Mouse (Mus musculus): ENCODE measurements around the gene Tardbp. TPM values are rescaled to one million over a fixed set of nuclear protein-coding genes. Genes with fewer than 3 reads are reported as not detected.

Tardbp gene
- polyA plus RNA-seq, 1 experiment from 2014 or later = 131 TPM

DNA sequence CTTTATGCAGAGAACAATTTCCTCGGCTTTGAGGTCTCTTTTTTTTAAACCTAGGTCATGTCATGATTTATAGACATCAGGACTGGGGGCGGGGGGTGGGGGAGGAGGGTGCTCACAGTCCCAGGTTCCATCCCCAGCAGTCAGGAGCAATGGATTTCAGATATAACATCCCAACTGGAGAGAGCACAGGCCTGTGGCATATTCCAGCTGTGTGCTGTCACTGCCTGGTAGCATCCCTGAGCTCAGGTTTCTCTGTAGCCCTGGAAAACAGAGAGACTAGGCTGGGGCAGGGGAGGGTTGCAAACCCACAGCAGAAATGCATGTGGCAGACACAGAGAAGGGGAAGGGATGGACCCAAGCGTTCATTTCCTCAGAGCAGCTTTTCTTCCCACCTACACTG lies 33.4 kb upstream of the Tardbp start:
- Histone ChIP-seq H3K36me3 (ENCODE audit: control insufficient read depth, insufficient read depth, low read length) (no peaks in the 10 kb centered on the region), H3K9me3 (replicated peaks; ENCODE audit: control insufficient read depth, low read length) (no peaks in the 10 kb centered on the region), H3K27ac (ENCODE audit: low read depth, low read length) (no peak overlapping the region), H3K27me3 (replicated peaks; ENCODE audit: control insufficient read depth, insufficient read depth, low read length) (no peaks in the 10 kb centered on the region), H3K9ac (ENCODE audit: low read length) (no peak overlapping the region), H3K4me3 (ENCODE audit: low read depth, low read length) (no peak overlapping the region), H3K4me1 (ENCODE audit: control insufficient read depth, insufficient read depth, low read length) (no peaks in the 10 kb centered on the region), H3K4me2 (ENCODE audit: low read length) (no peak overlapping the region)
- WGBS = 64% methylated on average over 3 of the region's 3 CpGs
- no peak for DNase-seq (ENCODE audit: low spot score)
- no peak for ATAC-seq

DNA sequence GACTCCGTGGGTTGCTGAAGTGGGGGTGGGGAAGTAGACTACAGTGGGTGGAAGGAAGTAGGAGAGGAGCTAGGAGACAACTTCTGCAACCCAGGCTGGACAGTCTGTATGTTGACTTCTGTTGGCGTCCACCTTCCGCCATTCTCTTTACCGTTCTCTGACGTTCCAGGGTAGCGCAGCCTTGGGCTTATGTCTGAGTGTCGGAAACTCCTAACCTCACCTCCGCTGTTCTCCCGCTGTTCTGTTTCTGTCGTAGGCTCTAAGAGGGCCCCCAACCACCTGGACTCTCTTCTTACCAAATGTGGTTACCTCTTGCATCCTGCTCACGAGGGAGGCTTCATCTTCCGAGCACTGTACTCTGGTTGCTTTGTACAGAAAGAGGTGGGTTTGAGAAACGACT lies 31.0 kb upstream of the Tardbp start:
- no peaks in the 10 kb centered on the region for H3K36me3 ChIP-seq (ENCODE audit: control insufficient read depth, insufficient read depth, low read length)
- WGBS = 87% methylated on average over 13 of the region's 13 CpGs
- DNase-seq (ENCODE audit: low spot score) (no peak), ATAC-seq (no peak)
- no peaks in the 10 kb centered on the region for H3K27me3 ChIP-seq (replicated peaks; ENCODE audit: control insufficient read depth, insufficient read depth, low read length)
- no peaks in the 10 kb centered on the region for H3K9me3 ChIP-seq (replicated peaks; ENCODE audit: control insufficient read depth, low read length)
- H3K4me1 ChIP-seq (ENCODE audit: control insufficient read depth, insufficient read depth, low read length) = no peaks in the 10 kb centered on the region
- H3K27ac ChIP-seq (ENCODE audit: low read depth, low read length) = no peak overlapping the region
- no peak overlapping the region for H3K4me2 ChIP-seq (ENCODE audit: low read length)
- H3K4me3 ChIP-seq (ENCODE audit: low read depth, low read length) = no peak overlapping the region
- H3K9ac ChIP-seq (ENCODE audit: low read length) = no peak overlapping the region

DNA sequence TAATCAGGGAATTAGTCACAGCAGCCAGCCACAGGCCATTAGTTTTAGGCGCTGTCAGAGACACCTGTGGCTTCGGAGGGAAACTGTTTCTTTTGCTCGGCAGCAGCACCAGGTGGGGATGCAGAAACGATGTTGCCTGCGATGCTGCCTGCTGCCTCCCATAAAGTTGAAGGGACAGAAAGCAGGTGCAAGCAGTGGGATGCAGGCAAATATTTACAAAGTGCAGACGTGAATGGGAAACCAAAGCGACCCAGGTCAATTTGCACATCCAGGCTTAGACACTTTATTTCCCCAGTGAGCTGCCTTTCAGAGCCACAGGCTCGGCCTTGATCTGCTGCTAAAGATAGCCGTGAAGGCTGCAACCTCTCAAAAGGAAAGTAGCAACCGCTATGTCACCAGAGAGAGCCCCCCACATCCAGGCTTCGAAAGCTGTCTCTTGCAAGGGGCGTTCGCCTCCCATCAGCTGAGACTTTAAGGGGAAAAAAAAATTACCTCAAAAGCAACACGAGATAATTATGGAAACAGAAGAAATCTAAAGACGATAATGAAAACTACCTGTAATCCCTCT lies 30.0 kb upstream of the Tardbp start:
- no peak overlapping the region for H3K9ac ChIP-seq (ENCODE audit: low read length)
- no peak overlapping the region for H3K27ac ChIP-seq (ENCODE audit: low read depth, low read length)
- no peaks in the 10 kb centered on the region for H3K4me1 ChIP-seq (ENCODE audit: control insufficient read depth, insufficient read depth, low read length)
- H3K27me3 ChIP-seq (replicated peaks; ENCODE audit: control insufficient read depth, insufficient read depth, low read length) = no peaks in the 10 kb centered on the region
- H3K4me2 ChIP-seq (ENCODE audit: low read length) = no peak overlapping the region
- no peaks in the 10 kb centered on the region for H3K9me3 ChIP-seq (replicated peaks; ENCODE audit: control insufficient read depth, low read length)
- WGBS = 53% methylated on average over 15 of the region's 15 CpGs
- no peak overlapping the region for H3K4me3 ChIP-seq (ENCODE audit: low read depth, low read length)
- no peaks in the 10 kb centered on the region for H3K36me3 ChIP-seq (ENCODE audit: control insufficient read depth, insufficient read depth, low read length)
- ATAC-seq (no peak), DNase-seq (ENCODE audit: low spot score) (no peak)

DNA sequence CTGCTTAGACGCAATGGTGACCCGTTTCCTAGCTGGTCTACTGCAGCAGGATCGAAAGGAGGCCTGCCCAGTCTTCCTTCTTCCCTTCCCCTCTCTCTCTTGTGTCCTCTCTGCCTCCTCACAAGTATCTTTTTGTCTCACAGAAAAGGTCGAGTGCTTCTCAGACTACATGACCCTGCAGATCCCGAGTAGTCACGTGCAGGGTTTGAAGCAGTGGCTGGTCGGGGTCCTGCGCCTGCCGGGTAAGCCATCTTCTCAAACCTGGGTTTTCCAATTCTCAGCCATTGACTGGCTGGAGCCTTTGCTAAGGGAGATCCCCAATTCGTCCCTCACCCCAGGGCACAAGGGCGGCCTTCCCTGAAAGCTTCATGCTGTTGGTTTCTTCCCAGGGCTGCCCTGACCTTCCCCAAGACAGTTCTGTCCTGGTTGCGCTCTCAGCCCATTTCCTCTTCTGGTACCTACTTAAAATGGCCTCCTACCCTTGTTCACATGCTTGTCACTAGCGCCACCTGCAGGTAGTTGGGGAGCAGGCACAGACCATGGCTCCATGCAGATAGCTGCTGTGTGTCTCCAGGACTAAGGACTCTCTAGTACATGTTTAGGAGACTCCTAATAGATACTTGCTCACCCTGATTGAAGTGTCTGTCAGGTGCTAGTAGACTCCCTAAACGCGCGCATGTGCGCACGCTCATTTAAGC lies 28.0 kb upstream of the Tardbp start:
- H3K4me3 ChIP-seq (ENCODE audit: low read depth, low read length) = no peak overlapping the region
- H3K4me1 ChIP-seq (ENCODE audit: control insufficient read depth, insufficient read depth, low read length) = no peaks in the 10 kb centered on the region
- ATAC-seq (no peak), DNase-seq (ENCODE audit: low spot score) (peak; percentile 15)
- no peak overlapping the region for H3K9ac ChIP-seq (ENCODE audit: low read length)
- H3K36me3 ChIP-seq (ENCODE audit: control insufficient read depth, insufficient read depth, low read length) = no peaks in the 10 kb centered on the region
- no peaks in the 10 kb centered on the region for H3K27me3 ChIP-seq (replicated peaks; ENCODE audit: control insufficient read depth, insufficient read depth, low read length)
- H3K4me2 ChIP-seq (ENCODE audit: low read length) = no peak overlapping the region
- no peaks in the 10 kb centered on the region for H3K9me3 ChIP-seq (replicated peaks; ENCODE audit: control insufficient read depth, low read length)
- 87% methylated on average over 18 of the region's 18 CpGs for WGBS
- no peak overlapping the region for H3K27ac ChIP-seq (ENCODE audit: low read depth, low read length)

DNA sequence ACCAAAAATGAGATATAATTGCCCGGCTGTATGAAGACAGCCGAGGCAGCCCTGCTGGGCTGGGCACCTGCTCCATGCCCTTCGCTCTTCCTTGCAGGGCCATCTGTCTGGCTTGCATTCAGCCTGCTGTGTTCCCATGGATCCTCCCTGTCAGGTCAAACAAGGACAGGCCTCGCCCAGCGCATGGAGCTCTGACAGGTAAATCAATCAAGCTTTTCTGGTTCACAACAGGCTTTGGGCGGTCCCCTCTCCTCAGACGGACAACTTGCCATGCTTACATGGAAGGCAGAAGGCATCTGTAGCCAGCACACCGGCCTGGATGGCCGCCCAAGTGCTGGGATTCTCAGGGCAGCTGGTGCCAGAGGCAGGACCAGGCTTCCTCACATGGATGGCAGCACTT lies 24.2 kb upstream of the Tardbp start:
- ATAC-seq = no peak
- peak; percentile 17 for DNase-seq (ENCODE audit: low spot score)
- H3K27me3 ChIP-seq (replicated peaks; ENCODE audit: control insufficient read depth, insufficient read depth, low read length) = no peaks in the 10 kb centered on the region
- no peak overlapping the region for H3K9ac ChIP-seq (ENCODE audit: low read length)
- H3K9me3 ChIP-seq (replicated peaks; ENCODE audit: control insufficient read depth, low read length) = no peaks in the 10 kb centered on the region
- no peak overlapping the region for H3K4me2 ChIP-seq (ENCODE audit: low read length)
- no peaks in the 10 kb centered on the region for H3K4me1 ChIP-seq (ENCODE audit: control insufficient read depth, insufficient read depth, low read length)
- 82% methylated on average over 9 of the region's 9 CpGs for WGBS
- H3K36me3 ChIP-seq (ENCODE audit: control insufficient read depth, insufficient read depth, low read length) = no peaks in the 10 kb centered on the region
- H3K4me3 ChIP-seq (ENCODE audit: low read depth, low read length) = no peak overlapping the region
- H3K27ac ChIP-seq (ENCODE audit: low read depth, low read length) = no peak overlapping the region

DNA sequence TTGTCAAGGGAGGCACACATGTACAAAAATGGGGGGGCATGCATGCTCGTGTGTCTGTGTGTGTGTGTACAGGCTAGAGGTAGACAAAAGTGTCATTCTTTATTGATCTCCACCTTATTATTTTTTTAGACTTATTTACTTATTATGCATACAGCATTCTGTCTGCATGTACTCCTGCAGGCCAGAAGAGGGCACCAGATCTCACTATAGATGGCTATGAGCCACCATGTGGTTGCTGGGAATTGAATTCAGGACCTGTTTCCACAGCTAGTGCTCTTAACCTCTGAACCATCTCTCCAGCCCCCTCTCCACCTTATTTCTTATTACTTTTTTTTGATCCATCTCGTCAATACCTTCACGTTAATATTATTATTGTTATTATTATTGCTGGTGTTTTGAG lies 22.5 kb upstream of the Tardbp start:
- Histone ChIP-seq H3K9me3 (replicated peaks; ENCODE audit: control insufficient read depth, low read length) (no peaks in the 10 kb centered on the region), H3K4me1 (ENCODE audit: control insufficient read depth, insufficient read depth, low read length) (no peaks in the 10 kb centered on the region), H3K27ac (ENCODE audit: low read depth, low read length) (no peak overlapping the region), H3K36me3 (ENCODE audit: control insufficient read depth, insufficient read depth, low read length) (no peaks in the 10 kb centered on the region), H3K27me3 (replicated peaks; ENCODE audit: control insufficient read depth, insufficient read depth, low read length) (no peaks in the 10 kb centered on the region), H3K4me2 (ENCODE audit: low read length) (no peak overlapping the region), H3K9ac (ENCODE audit: low read length) (no peak overlapping the region), H3K4me3 (ENCODE audit: low read depth, low read length) (no peak overlapping the region)
- WGBS = 72% methylated on average over 3 of the region's 3 CpGs
- no peak for ATAC-seq
- no peak for DNase-seq (ENCODE audit: low spot score)

DNA sequence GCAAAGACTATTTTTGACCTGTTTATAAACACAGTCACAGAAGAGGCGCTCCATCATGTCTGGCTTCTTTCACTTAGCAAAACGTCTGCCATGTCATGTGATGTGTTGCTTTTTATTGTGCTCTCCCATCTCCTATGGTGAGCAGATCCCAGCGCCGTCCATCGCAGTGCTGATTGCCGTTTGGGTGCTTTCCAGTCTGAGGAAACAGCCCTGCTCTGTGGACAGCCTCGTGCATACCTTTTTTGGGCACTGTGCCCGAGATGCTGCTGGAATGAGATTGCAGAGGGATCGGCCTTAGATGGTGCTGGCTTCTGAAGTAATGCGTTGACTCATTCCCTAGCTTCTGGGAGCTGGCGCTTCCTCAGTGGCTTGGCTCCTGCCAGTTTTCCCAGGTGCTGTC lies 19.8 kb upstream of the Tardbp start:
- H3K36me3 ChIP-seq (ENCODE audit: control insufficient read depth, insufficient read depth, low read length) = no peaks in the 10 kb centered on the region
- no peak overlapping the region for H3K4me2 ChIP-seq (ENCODE audit: low read length)
- H3K4me1 ChIP-seq (ENCODE audit: control insufficient read depth, insufficient read depth, low read length) = no peaks in the 10 kb centered on the region; the same call in 1 of the 2 replicates
- no peak for ATAC-seq
- no peaks in the 10 kb centered on the region for H3K9me3 ChIP-seq (replicated peaks; ENCODE audit: control insufficient read depth, low read length)
- peak; percentile 47 for DNase-seq (ENCODE audit: low spot score)
- no peak overlapping the region for H3K4me3 ChIP-seq (ENCODE audit: low read depth, low read length)
- H3K27me3 ChIP-seq (replicated peaks; ENCODE audit: control insufficient read depth, insufficient read depth, low read length) = no peaks in the 10 kb centered on the region
- WGBS = 64% methylated on average over 11 of the region's 11 CpGs
- H3K9ac ChIP-seq (ENCODE audit: low read length) = no peak overlapping the region
- H3K27ac ChIP-seq (ENCODE audit: low read depth, low read length) = no peak overlapping the region

DNA sequence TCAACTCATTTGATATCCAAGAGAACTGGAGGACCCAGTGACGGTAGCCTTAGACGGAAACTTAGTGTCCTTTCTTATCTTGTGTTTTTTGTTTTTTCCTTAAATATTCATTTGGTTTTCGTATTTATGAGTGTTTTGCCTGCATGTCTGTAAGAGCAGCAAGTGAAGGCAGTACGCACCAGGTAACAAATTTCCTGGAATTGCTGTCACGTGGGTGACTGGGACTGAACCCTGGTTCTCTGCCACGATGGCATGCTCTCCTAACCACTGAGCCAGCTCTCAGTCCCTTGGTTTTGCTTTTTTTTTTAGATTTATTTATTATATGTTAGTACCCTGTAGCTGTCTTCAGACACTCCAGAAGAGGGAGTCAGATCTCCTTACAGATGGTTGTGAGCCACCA lies 18.1 kb upstream of the Tardbp start:
- ATAC-seq (no peak), DNase-seq (ENCODE audit: low spot score) (no peak)
- WGBS = 93% methylated on average over 6 of the region's 6 CpGs
- no peak overlapping the region for H3K4me3 ChIP-seq (ENCODE audit: low read depth, low read length)
- no peak overlapping the region for H3K9ac ChIP-seq (ENCODE audit: low read length)
- H3K4me1 ChIP-seq (ENCODE audit: control insufficient read depth, insufficient read depth, low read length) = no peaks in the 10 kb centered on the region; the same call in 1 of the 2 replicates
- H3K36me3 ChIP-seq (ENCODE audit: control insufficient read depth, insufficient read depth, low read length) = no peaks in the 10 kb centered on the region
- no peaks in the 10 kb centered on the region for H3K9me3 ChIP-seq (replicated peaks; ENCODE audit: control insufficient read depth, low read length)
- no peaks in the 10 kb centered on the region for H3K27me3 ChIP-seq (replicated peaks; ENCODE audit: control insufficient read depth, insufficient read depth, low read length)
- H3K27ac ChIP-seq (ENCODE audit: low read depth, low read length) = no peak overlapping the region
- H3K4me2 ChIP-seq (ENCODE audit: low read length) = no peak overlapping the region

DNA sequence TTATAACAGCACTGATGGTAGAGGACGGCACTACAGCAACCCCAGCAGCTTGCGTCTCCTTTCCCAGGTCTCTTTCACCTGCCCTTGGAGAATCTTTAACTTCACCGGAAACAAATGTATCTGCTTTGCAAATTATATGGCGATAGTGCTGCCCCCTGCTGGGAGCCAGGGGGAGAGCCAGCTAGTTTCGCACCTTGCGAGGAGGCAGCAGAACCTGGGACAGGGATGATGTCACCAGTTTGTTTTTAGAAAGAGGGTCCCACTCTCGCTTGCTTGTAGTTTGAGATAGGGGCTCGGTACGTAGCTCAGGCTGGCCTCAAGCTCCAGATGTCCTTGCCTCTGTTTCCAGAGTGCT lies 17.3 kb upstream of the Tardbp start:
- H3K4me3 ChIP-seq (ENCODE audit: low read depth, low read length) = no peak overlapping the region
- peak overlapping the region; percentile 28 for H3K4me2 ChIP-seq (ENCODE audit: low read length)
- WGBS = 6% methylated on average over 9 of the region's 9 CpGs
- H3K27ac ChIP-seq (ENCODE audit: low read depth, low read length) = no peak overlapping the region
- no peak overlapping the region for H3K9ac ChIP-seq (ENCODE audit: low read length)
- ATAC-seq = no peak
- H3K4me1 ChIP-seq (ENCODE audit: control insufficient read depth, insufficient read depth, low read length) = no peaks in the 10 kb centered on the region; the same call in 1 of the 2 replicates
- H3K36me3 ChIP-seq (ENCODE audit: control insufficient read depth, insufficient read depth, low read length) = no peaks in the 10 kb centered on the region
- H3K27me3 ChIP-seq (replicated peaks; ENCODE audit: control insufficient read depth, insufficient read depth, low read length) = no peaks in the 10 kb centered on the region
- peak; percentile 69 for DNase-seq (ENCODE audit: low spot score)
- no peaks in the 10 kb centered on the region for H3K9me3 ChIP-seq (replicated peaks; ENCODE audit: control insufficient read depth, low read length)

Data from forebrain, embryonic 14.5 days (tissue).